Mouse (Mus musculus): ENCODE results near the gene Olfr47. TPM values are rescaled to one million over a fixed set of nuclear protein-coding genes. Genes with fewer than 3 reads are reported as not detected.

Olfr47 gene
- total and polyA plus RNA-seq, 3 experiments = 0.33 TPM; not detected in 2

- TF ChIP-seq GATA2 (IDR thresholded peaks at IDR 0.05; ENCODE audit: borderline replicate concordance, low read depth, low read length) = no peak
- no peak for TF ChIP-seq POLR2AphosphoS5 (IDR thresholded peaks at IDR 0.05; ENCODE audit: insufficient replicate concordance, low read depth, low read length)
- TF ChIP-seq GATA1 (IDR thresholded peaks at IDR 0.05; ENCODE audit: borderline replicate concordance, low read length) = no peak
- TF ChIP-seq TAL1 (conservative IDR thresholded peaks at IDR 0.05; ENCODE audit: low read depth, low read length) = no peak
- TF ChIP-seq CTCF (IDR thresholded peaks at IDR 0.05; ENCODE audit: low read depth, low read length) = no peak
- ATAC-seq (ENCODE audit: extremely low read depth, insufficient number of reproducible peaks, low FRiP score, poor library complexity, severe bottlenecking) = no peak
- no peak overlapping the region for H3K4me3 ChIP-seq (ENCODE audit: low read depth, low read length)
Measured at GRCm38 (mm10) chr6:43266356-43266755, 35.0 kb downstream of the Olfr47 start.

GRCm38 (mm10) chr6:43272597-43272996 is 41.3 kb downstream of the Olfr47 start:
- no peak overlapping the region for H3K4me3 ChIP-seq (ENCODE audit: low read depth, low read length)
- H3K9me3 ChIP-seq (replicated peaks) = no peaks in the 10 kb centered on the region
- H3K36me3 ChIP-seq (replicated peaks) = no peaks in the 10 kb centered on the region
- ATAC-seq (ENCODE audit: extremely low read depth, insufficient number of reproducible peaks, low FRiP score, poor library complexity, severe bottlenecking) (no peak), DNase-seq (ENCODE audit: low spot score) (no peak)
- H3K27me3 ChIP-seq (ENCODE audit: insufficient read depth, low read length) = peaks cover 2% of the 10 kb centered on the region; the same call in 1 of the 2 replicates
- TF ChIP-seq CTCF (IDR thresholded peaks at IDR 0.05; ENCODE audit: low read depth, low read length) (no peak), POLR2AphosphoS5 (IDR thresholded peaks at IDR 0.05; ENCODE audit: insufficient replicate concordance, low read depth, low read length) (no peak), GATA2 (IDR thresholded peaks at IDR 0.05; ENCODE audit: borderline replicate concordance, low read depth, low read length) (no peak), TAL1 (conservative IDR thresholded peaks at IDR 0.05; ENCODE audit: low read depth, low read length) (no peak), GATA1 (IDR thresholded peaks at IDR 0.05; ENCODE audit: borderline replicate concordance, low read length) (no peak)
- no peaks in the 10 kb centered on the region for H3K4me1 ChIP-seq (ENCODE audit: insufficient read depth, low read depth, low read length)

More at GRCm38 (mm10) chr6:43266356-43266755, 35.0 kb downstream of the Olfr47 start:
- DNase-seq (ENCODE audit: low spot score) = no peak
- H3K27me3 ChIP-seq (ENCODE audit: insufficient read depth, low read length) = peaks cover 18% of the 10 kb centered on the region
- H3K36me3 ChIP-seq (replicated peaks) = no peaks in the 10 kb centered on the region
- no peaks in the 10 kb centered on the region for H3K9me3 ChIP-seq (replicated peaks)
- H3K4me1 ChIP-seq (ENCODE audit: insufficient read depth, low read depth, low read length) = no peaks in the 10 kb centered on the region

GRCm38 (mm10) chr6:43274123-43274522 is 42.8 kb downstream of the Olfr47 start:
- ATAC-seq (ENCODE audit: extremely low read depth, insufficient number of reproducible peaks, low FRiP score, poor library complexity, severe bottlenecking) = no peak
- TF ChIP-seq TAL1 (conservative IDR thresholded peaks at IDR 0.05; ENCODE audit: low read depth, low read length) (no peak), GATA2 (IDR thresholded peaks at IDR 0.05; ENCODE audit: borderline replicate concordance, low read depth, low read length) (no peak), GATA1 (IDR thresholded peaks at IDR 0.05; ENCODE audit: borderline replicate concordance, low read length) (no peak), POLR2AphosphoS5 (IDR thresholded peaks at IDR 0.05; ENCODE audit: insufficient replicate concordance, low read depth, low read length) (no peak), CTCF (IDR thresholded peaks at IDR 0.05; ENCODE audit: low read depth, low read length) (no peak)
- H3K4me3 ChIP-seq (ENCODE audit: low read depth, low read length) = no peak overlapping the region
- H3K9me3 ChIP-seq (replicated peaks) = no peaks in the 10 kb centered on the region
- no peak for DNase-seq (ENCODE audit: low spot score)
- peaks cover 2% of the 10 kb centered on the region; the same call in 1 of the 2 replicates for H3K27me3 ChIP-seq (ENCODE audit: insufficient read depth, low read length)
- no peaks in the 10 kb centered on the region for H3K36me3 ChIP-seq (replicated peaks)
- no peaks in the 10 kb centered on the region for H3K4me1 ChIP-seq (ENCODE audit: insufficient read depth, low read depth, low read length)

GRCm38 (mm10) chr6:43278247-43278646 is 46.9 kb downstream of the Olfr47 start:
- TF ChIP-seq GATA1 (IDR thresholded peaks at IDR 0.05; ENCODE audit: borderline replicate concordance, low read length) (no peak), TAL1 (conservative IDR thresholded peaks at IDR 0.05; ENCODE audit: low read depth, low read length) (no peak), POLR2AphosphoS5 (IDR thresholded peaks at IDR 0.05; ENCODE audit: insufficient replicate concordance, low read depth, low read length) (no peak), CTCF (IDR thresholded peaks at IDR 0.05; ENCODE audit: low read depth, low read length) (no peak)
- no peaks in the 10 kb centered on the region for H3K9me3 ChIP-seq (replicated peaks)
- ATAC-seq (ENCODE audit: extremely low read depth, insufficient number of reproducible peaks, low FRiP score, poor library complexity, severe bottlenecking) = no peak
- no peaks in the 10 kb centered on the region for H3K4me1 ChIP-seq (ENCODE audit: insufficient read depth, low read depth, low read length)
- no peaks in the 10 kb centered on the region for H3K36me3 ChIP-seq (replicated peaks)
- no peak overlapping the region for H3K4me3 ChIP-seq (ENCODE audit: low read depth, low read length)
- no peak for DNase-seq (ENCODE audit: low spot score)
- H3K27me3 ChIP-seq (ENCODE audit: insufficient read depth, low read length) = peaks cover 2% of the 10 kb centered on the region; the same call in 1 of the 2 replicates

DNA sequence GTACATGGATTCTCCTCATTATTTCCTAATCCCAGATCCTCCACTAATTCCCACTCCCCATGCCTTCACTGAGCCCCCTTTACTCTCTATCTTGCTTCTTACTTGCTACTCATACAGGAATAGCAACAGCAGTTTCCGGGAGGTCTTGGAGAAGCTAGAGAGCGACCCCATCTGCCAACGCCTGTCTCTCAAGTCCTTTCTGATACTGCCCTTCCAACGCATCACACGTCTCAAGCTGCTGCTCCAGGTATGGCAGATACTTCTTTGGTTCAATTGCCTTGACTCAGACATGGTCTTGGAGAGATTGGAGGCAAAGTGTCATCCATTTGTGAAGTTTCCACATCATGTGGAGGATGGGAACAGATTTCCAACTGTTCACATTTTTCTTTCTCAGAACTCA is 49.2 kb downstream of the Olfr47 start:
- Histone ChIP-seq H3K4me1 (ENCODE audit: insufficient read depth, low read depth, low read length) (no peaks in the 10 kb centered on the region), H3K4me3 (ENCODE audit: low read depth, low read length) (no peak overlapping the region), H3K36me3 (replicated peaks) (no peaks in the 10 kb centered on the region), H3K27me3 (ENCODE audit: insufficient read depth, low read length) (no peaks in the 10 kb centered on the region), H3K9me3 (replicated peaks) (no peaks in the 10 kb centered on the region)
- DNase-seq (ENCODE audit: low spot score) = no peak
- no peak for ATAC-seq (ENCODE audit: extremely low read depth, insufficient number of reproducible peaks, low FRiP score, poor library complexity, severe bottlenecking)
- TF ChIP-seq TAL1 (conservative IDR thresholded peaks at IDR 0.05; ENCODE audit: low read depth, low read length) = no peak
- TF ChIP-seq GATA2 (IDR thresholded peaks at IDR 0.05; ENCODE audit: borderline replicate concordance, low read depth, low read length) = no peak
- no peak for TF ChIP-seq GATA1 (IDR thresholded peaks at IDR 0.05; ENCODE audit: borderline replicate concordance, low read length)
- no peak for TF ChIP-seq POLR2AphosphoS5 (IDR thresholded peaks at IDR 0.05; ENCODE audit: insufficient replicate concordance, low read depth, low read length)
- TF ChIP-seq CTCF (IDR thresholded peaks at IDR 0.05; ENCODE audit: low read depth, low read length) = no peak

Other genes with a start within 250 kb of the Olfr47 start
- not detected in 2 replicates for gene Olfr441, start 125.2 kb upstream of the Olfr47 start, total RNA-seq (2014; fragmentation: Nextera tagmentation)
- not detected in 2 replicates for gene Olfr441, start 125.2 kb upstream of the Olfr47 start, total RNA-seq (2017)
- gene Olfr441, start 125.2 kb upstream of the Olfr47 start, polyA plus RNA-seq (2012) = not detected in 2 replicates
- not detected in 2 replicates for gene Olfr237-ps1, start 85.0 kb upstream of the Olfr47 start, total RNA-seq (2014; fragmentation: Nextera tagmentation)
- 0.16 TPM in 1 of 2 replicates, not detected in the other for gene Olfr237-ps1, start 85.0 kb upstream of the Olfr47 start, total RNA-seq (2017)
- not detected in 2 replicates for gene Olfr237-ps1, start 85.0 kb upstream of the Olfr47 start, polyA plus RNA-seq (2012)
- gene Olfr437, start 68.2 kb upstream of the Olfr47 start, total RNA-seq (2014; fragmentation: Nextera tagmentation) = not detected in 2 replicates
- gene Olfr437, start 68.2 kb upstream of the Olfr47 start, total RNA-seq (2017) = 0.06 and 0.22 TPM in 2 replicates
- not detected in 2 replicates for gene Olfr437, start 68.2 kb upstream of the Olfr47 start, polyA plus RNA-seq (2012)
- gene Olfr13, start 59.4 kb upstream of the Olfr47 start, total RNA-seq (2014; fragmentation: Nextera tagmentation) = not detected in 2 replicates
- gene Olfr13, start 59.4 kb upstream of the Olfr47 start, total RNA-seq (2017) = 0.22 TPM in 1 of 2 replicates, not detected in the other
- not detected in 2 replicates for gene Olfr13, start 59.4 kb upstream of the Olfr47 start, polyA plus RNA-seq (2012)
- not detected in 2 replicates for gene Olfr435, start 34.4 kb upstream of the Olfr47 start, total RNA-seq (2014; fragmentation: Nextera tagmentation)
- gene Olfr435, start 34.4 kb upstream of the Olfr47 start, total RNA-seq (2017) = 0.05 TPM in 1 of 2 replicates, not detected in the other
- gene Olfr435, start 34.4 kb upstream of the Olfr47 start, polyA plus RNA-seq (2012) = not detected in 2 replicates
- gene Olfr434, start 18.5 kb upstream of the Olfr47 start, total RNA-seq (2014; fragmentation: Nextera tagmentation) = not detected in 2 replicates
- gene Olfr434, start 18.5 kb upstream of the Olfr47 start, total RNA-seq (2017) = not detected in 2 replicates
- gene Olfr434, start 18.5 kb upstream of the Olfr47 start, polyA plus RNA-seq (2012) = not detected in 2 replicates
- not detected in 2 replicates for gene Arhgef5, start 34.1 kb downstream of the Olfr47 start, total RNA-seq (2014; fragmentation: Nextera tagmentation)
- 0.12 and 1.1 TPM in 2 replicates for gene Arhgef5, start 34.1 kb downstream of the Olfr47 start, total RNA-seq (2017)
- not detected in 2 replicates for gene Arhgef5, start 34.1 kb downstream of the Olfr47 start, polyA plus RNA-seq (2012)
- gene Nobox, start 78.0 kb downstream of the Olfr47 start, total RNA-seq (2014; fragmentation: Nextera tagmentation) = not detected in 2 replicates
- gene Nobox, start 78.0 kb downstream of the Olfr47 start, total RNA-seq (2017) = not detected in 2 replicates
- gene Nobox, start 78.0 kb downstream of the Olfr47 start, polyA plus RNA-seq (2012) = 0.02 TPM in 1 of 2 replicates, not detected in the other

Measured in G1E (cell line).